Mouse (Mus musculus) erythroblast, embryonic 14.5 days (primary cell): ENCODE measurements around the gene Lmln.

Experiments used
- GATA1 ChIP-seq: IDR thresholded peaks from 2 replicates; pipeline ENCODE4 v1.6.1; 2012; ENCODE audit warnings: low read length, inconsistent platforms, mixed read lengths
- TAL1 ChIP-seq: IDR thresholded peaks from 3 replicates; pipeline ENCODE4 v1.6.1; 2012; ENCODE audit warnings: low read length, inconsistent platforms, mixed read lengths

DNA sequence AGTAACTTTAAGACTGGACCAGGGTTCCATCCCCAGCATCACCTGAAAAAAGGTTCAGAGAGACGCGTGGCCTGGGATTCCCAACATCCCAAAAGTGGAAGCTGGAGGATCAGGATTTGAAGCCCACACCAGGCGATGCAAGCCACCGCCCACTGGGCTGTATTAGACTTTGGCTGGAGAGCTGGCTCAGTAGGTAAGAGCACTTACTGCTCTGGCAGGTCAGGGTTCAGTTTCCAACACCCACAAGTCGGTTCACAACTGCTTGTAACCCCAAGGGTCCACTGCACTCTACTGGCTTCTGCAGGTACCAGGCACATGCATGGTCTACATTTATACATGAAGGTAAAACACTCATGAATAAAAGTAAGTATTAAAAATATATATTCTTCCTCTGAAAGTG, 48.5 kb upstream of the Lmln start:
- TF ChIP-seq TAL1 (no peak), GATA1 (no peak)
